Mouse (Mus musculus) gastrocnemius, postnatal 25 days (tissue): ENCODE measurements around the gene Cd36. TPM values are rescaled to one million over a fixed set of nuclear protein-coding genes. Genes with fewer than 3 reads are reported as not detected.
"Not testable (repeated sequence)": the region's sequence is repeated elsewhere in the genome, so short reads cannot be mapped to it uniquely, and the experiment has no call there.

Experiments
- DNase-seq: peaks from one replicate; pipeline ENCODE4 v3.0.0; 2022
- long read RNA-seq, 2 experiments: library from polyadenylated mRNA; stranded (forward); transcript quantifications; one replicate each; pipeline ENCODE4 v2.0.0; 2021
- total RNA-seq, 2 experiments: library from RNA; stranded (reverse); gene quantifications; 1 replicate in 1 of 2; 2 replicates in 1 of 2; pipeline ENCODE4 v1.2.3; 2021

Cd36 gene
- 100 to 1,000 TPM; 257 to 289 TPM for total RNA-seq
- long read RNA-seq, experiment 1, transcript Cd36-201 (15 exons, 3,016 nt): major isoform, 11 of 126 reads
- long read RNA-seq, experiment 1, transcript Cd36-204 (15 exons, 3,399 nt): major isoform, 11 of 126 reads
- long read RNA-seq, experiment 1, partial matches to known transcripts: 71 of 126 reads
- long read RNA-seq, experiment 1, other reads (novel, unspliced or antisense): 28 of 126 reads
- long read RNA-seq, experiment 2, transcript Cd36-206 (15 exons, 2,564 nt): minor isoform, 6 of 184 reads
- long read RNA-seq, experiment 2, transcript Cd36-204 (15 exons, 3,399 nt): minor isoform, 15 of 184 reads
- long read RNA-seq, experiment 2, transcript Cd36-202 (16 exons, 2,708 nt): minor isoform, 5 of 184 reads
- long read RNA-seq, experiment 2, transcript Cd36-201 (15 exons, 3,016 nt): major isoform, 22 of 184 reads
- long read RNA-seq, experiment 2, partial matches to known transcripts: 77 of 184 reads
- long read RNA-seq, experiment 2, other reads (novel, unspliced or antisense): 56 of 184 reads

- DNase-seq: no peak
Observed at GRCm38 (mm10) chr5:17888598-17888997, at the start of gene Cd36. TSS of gene Cd36 (minus strand) at chr5:17888801.

GRCm38 (mm10) chr5:17934501-17934900, 45.9 kb upstream of the Cd36 start:
- DNase-seq: no peak

- DNase-seq: not testable (repeated sequence)
Observed at GRCm38 (mm10) chr5:17931588-17931987, 43.0 kb upstream of the Cd36 start.

- no peak for DNase-seq
Observed at GRCm38 (mm10) chr5:17929006-17929567, 40.5 kb upstream of the Cd36 start.

GRCm38 (mm10) chr5:17928471-17928870, 39.9 kb upstream of the Cd36 start:
- DNase-seq: no peak

DNA sequence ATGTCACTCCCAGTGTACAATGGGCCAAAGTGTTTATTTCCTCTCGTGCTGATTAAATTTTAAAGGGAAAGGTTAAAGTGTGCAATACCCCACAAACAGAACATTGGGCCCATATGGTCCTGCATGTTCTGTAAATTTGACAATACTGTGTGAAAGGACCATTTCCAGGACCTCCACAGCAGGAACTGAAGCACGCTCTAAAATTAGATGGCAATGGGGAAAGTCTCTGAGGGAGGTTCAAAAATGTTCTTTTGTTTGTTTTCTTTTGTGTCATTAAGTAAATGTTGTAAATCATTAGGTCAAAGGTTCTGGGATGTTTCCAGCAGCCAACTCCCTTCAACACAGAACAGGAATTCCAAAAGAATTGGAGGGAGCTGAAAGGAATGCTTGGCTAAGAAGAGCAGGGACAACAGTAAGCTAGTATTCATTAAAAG, 35.5 kb upstream of the Cd36 start:
- peak; percentile 7 for DNase-seq

DNA sequence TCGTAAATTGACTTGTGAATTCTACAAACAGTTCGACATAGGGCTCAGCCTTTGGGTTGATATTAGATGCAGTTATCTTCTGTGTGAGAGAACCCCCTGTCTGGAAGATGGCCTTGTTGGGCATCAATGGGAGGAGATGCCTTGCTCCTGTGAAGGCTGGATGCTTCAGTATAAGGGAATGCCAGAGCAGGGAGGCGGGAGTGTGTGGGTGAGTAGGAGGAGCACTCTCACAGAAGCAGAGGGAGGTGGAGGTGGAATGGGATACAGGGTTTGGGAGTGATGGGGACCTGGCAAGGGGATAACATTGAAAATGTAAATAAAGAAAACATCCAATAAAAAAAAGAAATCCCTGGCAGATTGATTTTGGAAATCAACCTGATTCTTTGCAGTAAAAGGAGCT, 35.0 kb upstream of the Cd36 start:
- no peak for DNase-seq

GRCm38 (mm10) chr5:17918966-17919365, 30.4 kb upstream of the Cd36 start:
- peak; percentile 29 for DNase-seq

GRCm38 (mm10) chr5:17904766-17905165, 16.2 kb upstream of the Cd36 start:
- no peak for DNase-seq

DNA sequence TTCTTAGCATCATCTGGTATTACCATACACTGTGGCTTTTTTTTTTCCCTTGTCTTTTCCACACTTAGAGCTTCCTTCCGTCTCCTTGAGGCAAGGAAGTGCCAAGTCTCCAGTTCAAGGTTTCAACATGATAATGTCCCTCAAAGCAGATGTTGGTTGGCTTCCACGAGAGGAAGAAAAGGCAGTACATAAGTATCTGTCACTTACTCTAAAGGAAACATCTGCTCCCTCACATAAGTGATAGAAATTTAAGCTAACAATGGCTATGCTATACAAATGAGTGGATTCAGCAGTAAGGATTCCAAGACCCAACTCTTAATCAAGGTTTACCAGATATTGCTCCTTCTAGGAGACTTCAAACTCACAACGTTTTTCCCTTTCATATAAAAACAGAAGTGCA, 10.3 kb upstream of the Cd36 start:
- no peak for DNase-seq

GRCm38 (mm10) chr5:17897641-17898040, 9.0 kb upstream of the Cd36 start:
- not testable (repeated sequence) for DNase-seq

DNA sequence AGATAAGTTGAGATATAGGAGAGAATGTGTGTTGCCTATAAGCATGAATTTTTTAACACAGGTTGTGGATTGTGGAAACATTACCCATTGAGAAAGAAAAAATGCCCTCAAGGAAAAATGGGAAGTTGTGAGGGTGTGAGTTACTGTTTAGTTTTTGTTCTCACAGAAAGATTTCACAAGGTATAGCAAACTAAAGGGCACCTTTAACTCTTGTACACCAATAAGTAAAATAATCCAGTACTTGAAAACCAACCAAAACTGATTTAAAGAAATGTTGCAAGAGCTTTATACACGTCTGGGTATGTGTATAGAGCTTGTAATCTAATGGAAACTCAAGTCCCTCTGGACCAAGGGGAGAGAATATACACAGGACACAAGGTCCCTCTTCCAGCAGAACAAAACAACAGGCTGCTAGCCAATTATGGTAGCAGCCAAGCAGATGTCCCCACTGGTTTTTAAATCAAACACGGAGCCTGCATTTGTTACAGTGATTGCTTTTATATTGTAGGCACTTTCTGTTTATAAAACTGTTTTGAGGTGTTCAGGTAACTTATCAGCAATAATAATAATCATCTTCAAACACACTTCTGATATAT, 5.1 kb upstream of the Cd36 start:
- DNase-seq: peak; percentile 34

DNA sequence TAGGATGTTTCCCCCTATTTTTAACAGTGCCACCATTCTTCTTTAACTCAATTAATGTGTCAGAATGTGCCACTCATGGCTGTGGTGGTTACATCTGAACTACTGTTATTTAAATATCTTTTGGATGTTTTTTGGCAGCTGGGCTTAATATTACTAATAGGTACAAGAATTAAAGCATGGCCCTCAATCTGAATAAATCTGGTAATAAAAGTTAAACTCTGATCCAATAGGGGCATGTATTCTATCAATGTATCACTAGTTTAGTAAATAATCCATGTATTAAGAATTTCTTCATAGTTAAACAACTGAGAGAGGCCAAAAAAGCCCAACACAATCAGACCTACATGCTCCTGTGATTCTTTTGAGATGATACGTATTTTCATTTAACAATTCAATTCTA, 690 bp upstream of the Cd36 start:
- no peak for DNase-seq

GRCm38 (mm10) chr5:17886377-17886776, 2.2 kb downstream of the Cd36 start:
- no peak for DNase-seq

DNA sequence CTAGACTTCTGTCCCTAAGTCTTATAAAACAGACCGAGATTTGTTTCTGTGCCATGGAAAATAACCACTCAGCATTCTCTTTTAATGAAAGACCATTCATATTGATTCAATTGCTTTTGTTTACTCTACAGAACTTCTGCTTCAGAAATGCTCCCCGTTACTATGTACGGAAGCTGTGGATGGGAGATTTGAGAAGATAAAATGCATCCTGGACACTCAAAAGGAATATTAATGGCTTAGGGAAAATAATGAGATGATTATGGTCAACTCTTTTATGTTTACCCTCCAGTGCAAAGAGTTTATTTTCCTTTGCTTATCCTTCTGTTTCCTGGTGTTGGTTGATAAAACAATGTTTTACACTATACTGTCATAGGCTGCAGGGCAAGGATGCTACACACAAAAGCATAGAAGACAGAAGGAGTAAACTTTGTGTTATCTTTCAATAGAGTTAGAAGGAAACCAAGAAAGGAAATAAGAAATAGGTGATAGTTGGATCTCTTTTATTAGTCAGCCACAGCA, 5.2 kb downstream of the Cd36 start:
- no peak for DNase-seq

- no peak for DNase-seq
Observed at GRCm38 (mm10) chr5:17881542-17881896, 7.1 kb downstream of the Cd36 start.

DNA sequence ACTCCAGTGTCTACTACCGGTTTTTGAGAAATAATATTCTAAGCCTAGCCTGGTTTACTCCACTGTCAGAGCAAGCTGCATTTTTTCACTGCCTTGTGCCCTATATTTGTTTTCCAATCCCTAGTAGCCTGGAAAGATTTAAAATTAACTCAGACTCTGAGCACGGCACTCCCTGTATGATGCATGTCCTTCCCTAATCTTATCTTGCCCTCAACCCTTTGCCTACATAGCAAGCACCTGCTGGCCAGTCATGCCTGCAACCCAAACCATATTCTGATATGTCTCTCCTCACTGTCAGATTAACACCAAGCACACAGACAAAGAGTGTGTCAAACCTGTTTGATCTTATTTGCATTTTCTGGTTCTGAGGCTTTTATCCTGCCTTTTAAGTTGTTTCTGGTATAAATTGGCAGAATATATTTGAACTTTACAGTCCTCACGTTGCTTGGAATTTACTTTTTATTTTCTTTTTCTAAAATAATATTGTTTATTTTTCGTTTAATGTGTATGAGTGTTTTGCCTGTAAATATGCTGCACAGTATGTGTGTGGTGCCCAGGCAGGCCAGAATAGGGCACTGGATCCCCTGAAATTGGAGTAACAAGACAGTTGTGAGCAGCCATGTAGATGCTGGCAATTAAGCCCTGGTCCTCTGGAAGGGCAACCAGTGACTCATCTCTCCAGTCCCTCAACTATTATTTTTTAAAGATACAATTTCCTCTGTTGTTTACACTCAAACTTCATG, 7.6 kb downstream of the Cd36 start:
- DNase-seq: no peak

GRCm38 (mm10) chr5:17879924-17880323, 8.7 kb downstream of the Cd36 start:
- DNase-seq: no peak

GRCm38 (mm10) chr5:17877044-17877443, 11.6 kb downstream of the Cd36 start:
- DNase-seq: no peak

DNA sequence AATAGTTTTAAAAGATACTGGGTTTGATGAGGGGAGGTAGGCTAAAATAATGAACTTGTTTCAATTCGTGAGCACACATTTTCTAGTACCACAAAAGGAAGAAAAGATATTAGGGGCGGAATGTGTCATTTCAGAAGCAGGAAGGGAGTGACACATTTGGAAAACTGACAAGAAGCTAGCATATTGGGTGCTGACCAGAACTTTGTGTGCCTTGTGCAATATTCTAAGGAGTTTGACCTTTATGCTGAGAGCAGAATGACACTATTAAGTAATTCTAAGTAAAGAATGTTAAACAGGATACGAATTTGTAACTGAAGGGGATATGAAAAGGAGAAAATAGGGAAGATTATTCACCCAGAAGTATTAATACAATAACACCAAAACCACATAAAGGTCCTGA, 12.0 kb downstream of the Cd36 start:
- DNase-seq: peak; percentile 38

DNA sequence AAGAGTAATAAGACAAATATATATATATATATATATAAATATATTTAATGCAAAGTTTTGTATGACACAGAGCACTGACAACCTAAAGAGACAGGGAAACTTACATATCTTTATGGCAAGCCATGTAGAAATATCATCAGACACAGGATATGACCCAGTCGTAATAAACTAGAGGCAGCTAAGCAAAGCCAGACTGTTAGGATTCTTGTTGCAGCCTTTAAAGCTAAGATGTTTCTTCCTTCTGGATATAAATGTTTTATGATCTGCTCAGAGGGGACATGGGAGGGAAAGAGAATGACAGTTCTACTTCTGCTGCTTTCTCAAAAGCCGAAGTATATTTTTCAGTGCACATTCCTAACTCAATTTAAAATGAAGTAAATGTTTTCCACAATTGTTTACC, 14.3 kb downstream of the Cd36 start:
- no peak for DNase-seq

GRCm38 (mm10) chr5:17865432-17865831, 23.2 kb downstream of the Cd36 start:
- DNase-seq: no peak
